Mouse (Mus musculus) ovary, adult 18-20 months (tissue): ENCODE measurements at regions not wholly inside any gene's neighbourhood (a gene's known extent, or its start where the extent isn't known, plus 50 kb on each side); places are given as distances from the start of the nearest gene placed in this dataset.
"Not testable (repeated sequence)": the region's sequence is repeated elsewhere in the genome, so short reads cannot be mapped to it uniquely, and the experiment has no call there.

Source experiments
- DNase-seq: peaks from one replicate; pipeline ENCODE4 v3.0.0; 2022; ENCODE audit warnings: low spot score, mixed read lengths

GRCm38 (mm10) chr2:16811401-16812281 lies 455.5 kb downstream of the Plxdc2 start:
- not testable (repeated sequence) for DNase-seq

DNA sequence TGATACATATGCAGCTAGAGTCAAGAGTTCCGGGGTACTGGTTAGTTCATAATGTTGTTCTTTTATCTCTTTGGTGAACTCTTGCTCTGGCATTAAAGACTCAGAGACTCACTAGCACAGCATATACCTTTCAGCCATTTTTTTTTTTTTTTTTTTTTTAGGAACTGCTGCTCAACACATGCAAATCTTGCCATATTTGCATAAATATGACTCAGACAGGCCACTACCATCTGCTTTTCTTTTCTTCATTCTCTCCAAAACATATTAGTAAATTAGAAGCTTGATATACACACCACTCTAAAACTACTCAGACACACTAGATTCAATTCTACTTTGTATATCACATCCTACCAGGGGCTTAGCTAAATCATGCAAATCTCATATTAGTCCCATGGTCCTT lies 464.3 kb downstream of the Plxdc2 start:
- DNase-seq, result no peak

DNA sequence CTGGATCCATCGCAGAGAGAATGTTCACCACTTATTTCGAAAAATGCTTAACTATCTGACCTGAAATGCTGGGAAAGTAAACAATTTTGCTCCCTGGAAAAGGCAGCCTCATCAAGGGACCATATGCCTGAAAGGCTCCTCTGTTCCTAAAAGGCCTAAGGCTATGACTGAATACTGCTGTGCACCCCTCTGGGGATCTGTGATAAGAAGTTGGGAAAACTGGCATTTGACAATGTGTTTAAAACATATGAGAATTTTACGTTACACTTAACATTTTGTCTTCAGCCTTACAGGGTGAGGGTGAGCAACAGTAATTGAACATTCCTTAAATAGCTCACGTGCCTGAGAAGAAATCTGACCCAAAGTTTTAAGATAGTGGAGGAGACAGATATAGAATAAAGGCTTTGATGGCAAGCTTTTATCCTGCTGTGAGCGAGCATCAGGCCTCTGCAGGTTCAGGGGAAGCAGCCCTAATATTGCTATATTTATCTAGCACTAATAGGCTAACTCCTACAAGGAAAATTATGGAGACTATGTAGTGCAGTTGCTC lies 468.7 kb downstream of the Plxdc2 start:
- no peak for DNase-seq

GRCm38 (mm10) chr2:16827266-16827665 lies 471.2 kb downstream of the Plxdc2 start:
- no peak for DNase-seq

DNA sequence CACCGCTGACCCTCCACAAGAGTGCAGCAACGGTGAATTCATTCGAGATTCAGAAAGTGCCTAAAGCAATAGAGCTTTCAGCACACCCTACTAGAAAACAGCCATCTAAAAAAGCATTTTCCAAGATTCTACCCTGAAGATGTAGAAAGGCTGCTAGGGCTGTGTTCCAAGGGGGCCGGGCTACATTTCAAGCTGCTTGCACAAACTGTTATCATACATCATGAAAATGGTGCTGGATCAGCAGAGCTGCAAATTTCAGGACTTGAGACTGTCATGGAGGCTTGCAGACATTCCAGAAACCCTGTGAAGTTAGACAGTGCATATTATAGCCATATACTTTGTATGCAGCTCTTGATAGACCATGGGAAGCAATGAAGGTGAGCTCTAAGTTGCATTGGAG lies 479.9 kb downstream of the Plxdc2 start:
- DNase-seq, result no peak

DNA sequence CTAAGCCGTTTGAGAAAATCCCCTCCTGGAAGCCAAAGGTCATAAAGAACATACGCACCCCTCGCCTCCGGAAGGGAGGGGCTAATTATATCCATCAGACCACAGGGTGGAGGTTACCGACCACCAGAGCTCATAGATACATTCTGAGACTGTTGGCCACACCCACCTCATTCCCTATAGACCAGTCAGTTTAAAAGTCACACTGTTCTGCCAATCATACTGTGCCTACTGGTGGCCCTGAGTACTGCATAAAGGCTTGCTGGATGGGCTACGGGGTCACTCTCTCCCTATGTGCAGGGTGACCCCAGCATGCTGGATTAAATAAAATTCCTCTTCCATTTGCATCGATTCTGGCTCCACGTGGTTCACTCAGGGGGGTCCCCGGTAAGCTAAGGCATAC lies 482.6 kb downstream of the Plxdc2 start:
- DNase-seq, result no peak

DNA sequence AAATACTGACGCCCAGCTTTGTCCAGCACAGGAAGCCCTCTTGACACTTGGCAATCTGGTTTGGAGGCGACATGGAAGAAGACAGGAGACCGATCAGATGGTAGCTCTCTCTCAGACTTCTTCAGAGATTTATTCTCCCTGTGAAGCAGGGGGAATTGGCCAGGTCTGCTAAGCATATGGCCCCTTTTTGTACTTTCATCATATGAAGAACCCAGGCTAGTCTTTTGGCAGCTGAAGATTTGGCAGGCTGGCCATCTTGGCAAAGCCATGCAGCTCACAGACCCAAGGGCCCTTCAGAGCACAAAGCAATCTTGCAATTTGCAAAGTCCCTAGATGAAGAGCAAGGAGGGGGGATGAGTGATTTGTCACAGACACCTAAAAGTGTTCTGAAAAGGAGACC lies 493.8 kb downstream of the Plxdc2 start:
- no peak for DNase-seq

DNA sequence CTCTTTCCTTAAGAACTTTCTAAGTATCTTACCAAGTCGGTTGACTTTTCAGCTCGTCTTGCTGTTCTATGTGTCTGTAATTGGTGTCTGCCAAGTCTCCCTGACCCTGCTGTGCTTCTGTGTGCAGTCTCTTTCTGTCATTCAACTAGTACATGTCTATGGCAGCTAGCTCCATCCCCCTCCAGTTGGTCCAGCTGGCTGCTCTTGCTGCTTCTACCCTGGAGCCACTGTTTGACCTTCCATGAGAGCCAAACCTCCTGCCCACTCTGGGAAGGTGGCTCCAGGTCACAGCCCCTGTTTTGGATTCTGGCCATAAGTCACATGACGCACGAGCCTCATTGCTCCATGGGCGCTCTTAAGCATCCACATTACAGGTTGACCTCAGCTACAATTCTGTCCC lies 504.0 kb downstream of the Plxdc2 start:
- DNase-seq, result no peak

DNA sequence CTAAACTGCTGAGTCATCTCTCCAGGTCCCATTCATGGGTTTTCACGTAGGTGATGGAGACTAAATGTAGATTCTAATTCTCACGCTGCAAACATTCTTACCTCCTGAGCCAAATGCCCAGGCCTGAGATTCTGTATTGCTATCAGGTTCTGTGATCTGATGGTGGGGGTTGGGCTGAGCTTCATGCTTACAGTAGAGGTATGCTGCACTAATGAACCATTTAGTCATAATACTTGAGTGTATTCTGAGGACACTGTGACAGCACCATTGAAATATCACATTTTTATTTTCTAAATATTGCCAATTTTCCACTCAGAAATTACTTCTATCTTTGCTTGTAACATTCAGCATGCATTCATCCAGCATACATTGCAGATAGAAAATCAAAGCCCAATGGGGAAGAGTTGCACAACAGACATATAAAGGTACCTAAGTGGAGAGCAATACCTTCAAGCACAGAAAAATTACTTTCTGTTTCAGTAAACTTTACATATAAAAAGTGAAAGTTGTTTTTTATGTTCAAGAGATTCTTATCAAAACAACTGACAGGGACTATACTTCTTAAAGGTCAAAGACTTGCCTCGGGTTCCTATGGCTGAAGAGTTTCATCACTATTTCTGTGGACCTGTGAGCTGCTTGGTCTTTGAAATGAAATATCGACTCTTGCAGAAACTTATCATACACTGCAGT lies 510.2 kb downstream of the Plxdc2 start:
- DNase-seq, result no peak

GRCm38 (mm10) chr2:16892381-16892780 lies 536.3 kb downstream of the Plxdc2 start:
- DNase-seq, result peak; percentile 40

- no peak for DNase-seq
Measured at GRCm38 (mm10) chr2:16909246-16910038, 553.3 kb downstream of the Plxdc2 start.

DNA sequence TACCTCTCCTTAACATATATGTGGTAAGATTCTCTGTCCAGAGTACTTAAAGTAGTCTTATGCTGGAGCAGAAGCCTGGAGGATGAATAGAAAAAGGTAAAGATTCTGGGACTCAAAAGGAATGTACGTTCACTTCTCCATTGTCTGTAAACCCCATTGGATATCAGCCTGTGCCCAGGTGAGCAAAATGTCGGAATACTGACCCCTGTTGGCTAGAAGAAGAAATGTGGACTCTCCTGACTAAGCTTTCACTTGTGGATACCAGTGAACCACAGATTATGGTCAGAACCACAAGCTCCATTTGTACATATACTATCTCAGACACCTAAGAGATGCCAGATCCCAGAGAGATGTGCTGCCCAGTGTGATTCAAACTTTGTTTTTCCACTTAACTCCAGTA lies 558.5 kb downstream of the Plxdc2 start:
- no peak for DNase-seq

GRCm38 (mm10) chr2:16929974-16930373 lies 573.9 kb downstream of the Plxdc2 start:
- DNase-seq, result no peak

DNA sequence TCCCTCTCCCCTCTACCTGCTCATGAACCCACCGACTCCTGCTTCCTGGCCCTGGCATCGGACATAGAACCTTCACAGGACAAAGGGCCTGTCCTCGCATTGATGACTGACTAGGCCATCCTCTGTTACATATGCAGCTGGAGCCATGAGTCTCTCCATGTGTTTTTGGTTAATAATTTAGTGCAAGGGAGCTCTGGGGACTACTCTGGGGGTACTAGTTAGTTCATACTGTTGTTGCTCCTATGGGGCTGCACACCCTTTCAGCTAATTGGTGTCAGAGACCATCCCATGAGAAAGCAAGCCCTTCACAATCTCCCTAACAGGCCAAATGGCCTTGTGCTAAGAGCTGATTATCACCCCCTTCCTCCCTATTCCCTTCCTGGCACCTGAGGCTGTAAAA lies 603.3 kb downstream of the Plxdc2 start:
- no peak for DNase-seq

GRCm38 (mm10) chr2:16977380-16977779 lies 621.3 kb downstream of the Plxdc2 start:
- DNase-seq, result no peak

DNA sequence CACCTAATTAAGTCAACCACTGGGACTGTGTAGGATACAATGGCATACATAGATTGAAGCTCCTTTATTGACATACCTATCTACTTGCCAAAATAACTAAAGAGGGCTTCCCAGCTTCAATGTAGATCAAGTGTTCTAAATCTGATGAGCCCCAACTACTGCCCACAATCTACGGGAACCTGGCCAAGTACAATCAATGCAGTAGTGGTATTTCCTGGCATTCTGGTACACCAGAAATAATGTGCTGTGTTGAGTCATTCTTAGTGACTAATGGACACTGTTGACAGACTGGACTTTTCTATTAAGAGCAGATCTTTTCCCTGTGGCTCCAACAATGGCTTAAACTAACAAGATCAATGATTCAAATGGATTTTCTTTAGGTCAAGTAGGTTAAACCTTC lies 626.7 kb downstream of the Plxdc2 start:
- no peak for DNase-seq

DNA sequence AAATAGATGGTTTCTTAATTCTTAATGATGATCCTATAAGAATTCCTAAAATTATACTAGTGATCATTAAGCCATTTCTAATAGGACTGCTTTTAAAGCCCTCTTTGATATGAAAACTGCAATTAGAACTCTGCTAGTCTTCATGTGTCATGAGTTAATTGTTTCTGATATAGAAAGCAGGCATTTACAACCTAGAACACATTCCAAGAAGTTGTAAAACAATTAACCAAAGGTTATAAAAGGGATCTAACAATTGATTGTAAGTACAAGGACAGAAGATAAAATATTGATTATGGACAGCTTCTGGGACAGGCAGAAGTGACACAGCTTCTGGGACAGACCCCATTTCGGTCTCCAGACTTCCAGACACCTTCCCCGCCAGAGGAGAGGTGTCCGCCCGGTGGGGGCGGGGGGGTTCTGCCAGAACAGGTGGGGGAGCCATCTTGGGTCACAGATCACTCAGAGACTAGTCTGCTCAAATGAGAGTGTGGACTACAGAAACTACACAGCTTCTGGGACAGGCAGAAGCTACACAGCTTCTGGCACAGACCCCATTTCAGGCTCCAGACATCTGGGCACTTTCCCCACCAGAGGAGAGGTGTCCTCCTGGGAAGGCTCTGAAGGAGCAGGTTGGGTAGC lies 627.6 kb downstream of the Plxdc2 start:
- DNase-seq, result no peak
